Mouse (Mus musculus) heart, postnatal 36 days (tissue): ENCODE measurements around the gene Arf1. TPM values are rescaled to one million over a fixed set of nuclear protein-coding genes. Genes with fewer than 3 reads are reported as not detected.
A peak's percentile ranks its signal among the peaks of the same experiment; 100 is the strongest.

Experiments used
- DNase-seq, 2 experiments: peaks; one replicate each; pipeline ENCODE4 v3.0.0; 2021 to 2022
- intact Hi-C: fragments of 180-260 bp; cut with DNase I; formaldehyde crosslinking; loops from one replicate; pipeline ENCODE4 v1.15.1; 2025
- total RNA-seq, 2 experiments: library from RNA; stranded (reverse); gene quantifications; 2 replicates each; pipeline ENCODE4 v1.2.3; 2021

The Arf1 gene
- 100 to 1,000 TPM; 257 TPM for total RNA-seq

DNA sequence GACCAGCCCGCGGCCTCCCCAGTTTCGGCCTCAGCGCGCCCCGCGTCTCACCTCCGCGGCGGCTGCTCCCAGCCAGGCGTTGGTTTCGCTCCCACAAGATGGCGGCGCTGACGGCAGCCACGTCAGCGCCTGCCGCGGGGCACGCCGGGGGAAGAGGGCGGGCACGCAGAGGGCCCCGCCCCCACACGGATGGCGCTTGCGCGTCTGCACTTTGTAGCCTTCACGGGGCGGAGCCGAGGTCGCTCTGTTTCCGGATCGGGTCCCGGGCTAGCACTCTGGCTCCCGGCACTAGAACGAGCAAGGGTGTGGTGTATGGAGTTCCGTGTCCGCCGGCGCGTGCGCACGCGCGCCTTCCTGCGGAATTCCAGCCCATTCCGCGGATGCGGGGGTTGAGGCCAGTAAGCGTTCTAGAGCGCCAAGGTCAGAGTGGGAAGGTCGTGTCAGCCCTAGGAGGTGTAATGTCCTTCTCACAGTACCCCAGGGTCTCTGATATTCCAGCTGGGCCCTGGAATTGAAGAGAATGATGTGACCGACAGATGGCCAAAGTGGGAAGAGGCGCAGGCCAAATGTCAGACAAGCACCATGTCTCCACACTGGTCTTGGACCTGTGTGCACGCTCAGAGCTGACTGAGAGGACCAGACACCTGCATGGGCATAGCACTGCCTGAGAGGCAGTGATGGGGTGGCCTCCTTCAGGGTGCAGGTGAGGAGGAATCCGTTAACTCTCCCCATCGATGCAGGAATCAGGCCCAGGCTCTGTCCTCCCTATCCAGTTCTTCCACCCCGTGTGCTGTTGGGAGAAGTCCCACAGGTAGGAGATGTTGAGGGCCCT lies at the start of gene Arf1:
Gene Arf1 (minus strand): TSS at position 149 of the 832 bp plus-strand sequence.
- intact Hi-C loops = loop anchor here (2.0 to 5.0 kb wide), 2 partner anchors 36 to 66 kb away; partner anchors contain the start of genes Guk1 and Iba57
- peak; percentile 96 to 98 for DNase-seq

DNA sequence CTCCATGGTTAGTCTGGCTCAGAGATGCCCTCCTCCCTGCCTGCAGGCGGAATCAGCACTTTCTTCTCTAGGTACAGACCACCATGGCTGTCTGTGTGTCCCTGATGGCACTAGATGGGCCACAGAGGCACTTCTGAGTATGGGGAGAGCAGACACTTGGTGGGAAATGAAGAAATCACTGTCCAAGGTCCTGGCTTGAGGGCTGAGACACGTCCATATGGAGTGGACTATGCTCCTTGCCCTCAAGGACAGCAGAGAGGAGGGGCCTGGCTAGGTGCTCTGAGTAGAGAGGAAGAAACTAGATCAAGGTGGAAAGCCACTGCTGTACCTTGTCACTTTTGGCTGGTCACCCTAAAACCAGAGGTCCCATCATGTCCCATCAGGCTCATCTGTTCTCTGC lies 48.8 kb upstream of the Arf1 start:
- no peak for DNase-seq
- intact Hi-C loops = no loop called here

DNA sequence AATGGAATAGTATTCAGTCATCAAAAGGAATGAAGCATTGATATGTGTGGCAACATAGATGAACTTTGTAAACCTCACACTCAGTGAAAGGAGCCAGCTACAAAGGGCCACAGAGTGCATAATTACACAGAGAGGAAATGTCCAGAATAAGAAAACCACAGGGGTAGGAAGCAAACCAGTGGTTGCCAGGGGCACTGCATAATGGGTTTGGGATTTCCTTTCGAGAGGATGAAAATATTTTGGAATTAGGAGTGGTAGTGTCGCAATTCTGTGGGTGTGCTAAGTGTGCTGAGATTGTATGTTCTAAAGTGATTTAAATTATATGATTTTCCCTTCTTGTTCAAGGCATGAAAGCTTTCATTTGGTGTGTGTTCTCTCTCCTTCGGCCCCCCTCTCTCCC lies 46.1 kb upstream of the Arf1 start:
- no peak for DNase-seq

DNA sequence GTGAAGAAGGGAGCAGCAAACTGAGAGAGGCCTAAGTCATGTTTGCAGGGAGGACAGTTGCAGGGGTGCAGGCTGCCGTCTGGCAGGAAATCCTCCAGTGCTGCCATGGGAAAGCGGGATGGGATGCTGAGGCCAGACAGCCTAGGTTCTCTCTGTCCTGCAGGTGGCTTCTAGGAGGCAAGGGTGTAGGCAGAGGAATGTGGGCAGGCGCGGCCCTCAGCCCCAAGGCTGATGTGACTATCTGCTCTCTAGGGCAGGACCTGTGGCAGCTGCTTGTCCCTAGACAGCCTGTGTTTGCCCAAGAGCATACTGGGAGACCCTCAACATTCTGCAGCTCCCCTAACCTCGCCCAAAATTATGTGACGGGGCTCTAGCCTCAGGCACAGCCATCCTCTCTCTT lies 38.7 kb upstream of the Arf1 start:
- intact Hi-C loops = no loop called here
- DNase-seq = no peak

More for the DNA sequence above, 46.1 kb upstream of the Arf1 start:
- intact Hi-C loops = no loop called here

DNA sequence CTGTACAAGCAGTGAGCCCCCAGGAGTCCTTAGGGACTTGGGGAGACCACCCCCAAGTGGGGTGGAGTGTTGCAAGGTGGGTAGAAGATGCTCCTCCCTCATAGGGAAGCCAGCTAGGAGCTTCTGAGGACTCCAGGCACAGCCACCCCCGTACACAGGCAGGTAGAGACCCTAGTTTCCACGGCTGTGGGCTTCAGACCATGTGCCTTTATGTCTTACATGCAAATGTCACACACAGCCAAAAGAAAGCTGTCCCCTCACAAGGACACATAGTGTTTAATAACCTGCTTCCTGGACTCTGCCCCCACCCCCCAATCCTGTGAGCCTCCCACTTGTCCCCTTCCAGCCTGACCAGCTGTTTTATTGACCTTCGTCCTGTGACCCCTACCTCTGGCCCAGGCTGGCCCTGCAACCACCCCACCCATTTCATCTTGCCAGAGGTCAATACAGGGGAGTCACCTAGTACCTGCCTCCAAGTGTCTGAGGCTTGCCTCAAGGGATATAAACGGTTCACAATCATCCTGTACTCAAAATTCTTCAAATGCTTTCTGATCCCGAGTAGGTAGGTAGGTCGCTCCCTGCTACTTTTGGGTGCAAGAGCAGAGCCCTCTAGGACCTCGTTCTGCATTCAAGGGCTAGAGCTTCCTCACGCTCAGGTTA lies 37.2 kb upstream of the Arf1 start:
- intact Hi-C loops = no loop called here
- DNase-seq = no peak

DNA sequence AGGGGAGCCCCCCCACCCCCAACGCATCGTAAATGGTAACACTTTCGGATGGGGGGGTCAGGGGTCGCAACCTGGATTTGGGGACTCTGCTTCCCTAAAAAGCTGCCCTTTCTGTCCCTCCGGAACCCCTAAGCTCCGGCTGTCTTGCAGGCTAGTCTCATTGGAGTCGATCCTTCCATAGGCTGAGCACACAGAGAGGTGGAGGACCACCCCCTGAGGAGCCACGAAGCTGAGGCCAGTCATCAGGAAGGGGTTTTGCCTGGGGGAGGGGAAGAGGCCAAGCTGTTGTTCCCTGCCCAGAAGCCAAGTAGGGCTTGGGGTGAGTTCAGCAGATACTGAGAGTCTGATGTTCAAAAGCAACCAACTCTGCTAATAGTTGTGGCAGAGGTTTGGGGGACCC lies 36.5 kb upstream of the Arf1 start:
- intact Hi-C loops = no loop called here
- no peak for DNase-seq

DNA sequence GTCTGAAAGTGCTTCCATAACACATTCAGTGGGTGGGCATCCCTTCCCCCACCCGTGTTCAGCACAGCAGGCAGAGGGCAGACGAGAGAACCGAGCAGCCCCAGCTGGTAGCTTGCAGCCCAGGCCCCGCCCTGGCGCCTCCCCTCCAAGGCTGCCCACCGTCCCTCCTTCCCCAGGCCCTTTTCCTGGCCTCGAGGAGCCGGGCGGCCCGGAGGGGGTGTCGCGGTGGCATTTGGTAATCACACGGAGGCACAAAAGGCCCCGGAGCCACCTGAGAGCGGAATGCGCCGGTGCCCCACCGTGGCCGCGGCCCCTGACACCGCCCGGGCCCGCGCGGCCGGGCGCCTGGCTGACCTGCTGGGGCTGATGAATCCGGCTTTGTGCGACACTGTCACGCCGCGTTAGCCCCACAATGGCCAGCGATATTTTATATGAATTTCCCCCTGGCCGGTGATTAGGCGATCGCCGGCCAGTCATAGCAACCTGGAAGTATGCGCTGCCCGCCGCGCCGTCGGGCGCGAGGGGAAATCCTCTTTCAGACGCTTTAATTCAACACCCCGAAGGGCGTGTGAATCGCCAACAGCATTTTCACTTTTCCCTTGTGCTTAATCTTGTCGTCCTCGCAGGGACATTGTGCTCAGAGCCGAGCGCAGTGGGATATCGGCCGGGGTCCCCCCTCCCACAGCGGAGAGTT lies 35.9 kb upstream of the Arf1 start:
- intact Hi-C loops = no loop called here
- peak; percentile 14 to 20 for DNase-seq

DNA sequence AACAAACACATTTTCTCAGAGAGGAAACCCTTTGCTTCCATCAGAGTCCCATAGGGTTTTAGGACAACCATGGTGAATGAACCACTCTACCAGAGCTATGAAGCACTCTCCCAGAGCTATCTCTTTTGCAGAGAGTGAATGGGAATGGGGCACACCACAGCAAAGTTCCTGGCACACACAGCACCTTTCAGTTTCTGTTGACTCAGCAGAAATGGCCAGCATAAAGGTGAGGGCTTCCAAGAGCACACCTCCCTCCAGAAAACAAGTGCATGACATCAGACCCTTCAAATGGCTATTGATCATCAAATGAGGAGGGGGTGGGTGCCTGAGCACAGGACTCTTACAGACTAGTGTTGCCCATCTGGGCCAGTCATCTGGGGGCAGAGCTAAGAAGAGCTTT lies 34.2 kb upstream of the Arf1 start:
- DNase-seq = no peak
- intact Hi-C loops = no loop called here

DNA sequence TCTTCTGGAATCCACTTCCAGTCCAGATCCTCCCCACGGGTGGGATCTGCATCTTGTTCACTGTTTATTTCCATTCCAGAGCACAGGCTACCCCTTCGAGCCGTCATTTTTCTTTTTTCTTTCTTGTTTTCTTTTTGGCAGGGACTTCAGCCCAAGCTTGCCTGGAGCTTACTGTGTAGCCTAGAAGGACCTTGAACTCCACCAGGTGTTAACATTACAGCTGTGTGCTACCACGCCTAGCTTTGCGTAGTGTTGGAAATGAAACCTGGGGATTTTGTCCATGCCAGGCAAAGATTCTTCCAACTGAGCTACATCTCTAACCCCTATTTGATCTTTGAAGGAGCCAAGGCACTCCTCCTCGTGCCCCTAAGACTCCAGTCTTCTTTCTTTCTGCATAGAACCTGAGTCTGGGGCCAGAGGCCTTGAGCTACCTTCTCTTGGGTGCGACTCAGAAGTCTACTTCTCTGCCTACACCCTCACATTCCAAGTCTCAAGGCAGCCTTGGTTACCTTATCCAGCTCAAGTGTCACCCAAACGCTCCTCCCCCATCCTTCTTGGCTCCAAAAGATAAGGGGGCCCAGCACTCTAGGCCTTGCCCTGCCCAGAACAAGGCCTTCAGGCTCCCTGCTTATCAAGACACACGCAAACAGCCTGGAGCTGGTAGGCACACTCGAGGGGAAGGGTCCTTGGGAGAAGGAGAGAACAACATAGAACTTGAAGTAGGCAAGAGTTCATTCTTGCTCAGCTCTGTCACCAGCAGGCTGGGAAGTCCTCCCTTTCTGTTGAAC lies 32.8 kb upstream of the Arf1 start:
- no peak for DNase-seq
- intact Hi-C loops = no loop called here

DNA sequence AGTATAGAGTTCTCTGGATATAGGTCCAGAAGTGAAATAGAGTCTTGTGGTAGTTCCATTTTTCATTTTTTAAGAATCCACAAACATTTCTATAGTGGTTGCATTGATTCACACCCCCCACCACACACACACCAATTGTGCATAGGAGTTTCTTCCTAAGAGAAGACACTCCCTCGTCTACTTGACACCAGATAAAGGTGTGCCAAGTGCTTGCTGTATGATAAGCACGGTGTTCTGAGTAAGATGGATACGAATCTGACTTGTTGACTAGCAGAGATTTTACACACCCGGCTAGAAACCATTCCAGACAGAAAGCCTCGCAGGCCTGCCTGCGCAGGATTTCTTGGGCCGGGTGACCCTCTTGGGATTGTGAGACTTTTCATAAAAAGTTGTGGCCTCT lies 31.6 kb upstream of the Arf1 start:
- DNase-seq = no peak
- intact Hi-C loops = no loop called here

DNA sequence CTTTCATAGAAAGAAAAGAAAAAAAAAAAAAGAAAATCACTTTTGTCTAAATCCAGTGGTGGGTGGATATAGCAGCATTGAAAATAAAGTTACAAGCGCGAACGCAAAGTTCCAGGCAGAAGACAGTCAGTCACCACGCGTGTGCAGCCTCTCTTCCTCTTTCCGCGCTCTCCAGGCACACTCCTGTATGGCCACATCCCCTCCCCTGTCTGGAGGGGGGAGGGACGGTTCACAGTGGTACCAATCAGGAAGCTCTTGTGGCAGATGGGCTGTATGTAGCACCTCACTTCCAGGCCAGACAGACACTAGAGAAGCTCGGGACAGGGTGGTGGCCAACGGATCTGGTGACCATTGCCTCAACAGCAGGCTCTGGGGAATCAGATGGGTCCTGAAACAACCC lies 20.0 kb upstream of the Arf1 start:
- intact Hi-C loops = no loop called here
- DNase-seq = no peak

DNA sequence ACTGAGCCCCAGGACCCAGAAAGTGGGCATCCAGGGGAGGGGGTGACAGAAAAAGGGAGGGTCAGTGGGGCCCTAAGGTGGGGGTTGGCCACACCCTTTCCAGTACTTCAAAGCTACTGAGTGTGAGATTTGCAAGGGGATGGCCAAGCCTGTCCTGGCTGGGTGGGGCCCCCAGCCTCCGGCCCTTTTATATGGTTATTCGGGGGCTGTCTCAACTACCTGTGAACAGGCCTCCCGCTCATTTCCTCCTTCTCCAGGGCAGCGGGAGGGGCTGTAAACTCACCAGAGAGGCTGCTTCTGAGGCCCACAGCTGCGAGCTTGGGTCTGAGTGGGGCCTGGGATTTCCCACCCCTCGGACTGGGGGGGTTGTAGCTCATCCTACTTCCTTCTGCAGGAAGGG lies 15.8 kb upstream of the Arf1 start:
- intact Hi-C loops = no loop called here
- DNase-seq = no peak

DNA sequence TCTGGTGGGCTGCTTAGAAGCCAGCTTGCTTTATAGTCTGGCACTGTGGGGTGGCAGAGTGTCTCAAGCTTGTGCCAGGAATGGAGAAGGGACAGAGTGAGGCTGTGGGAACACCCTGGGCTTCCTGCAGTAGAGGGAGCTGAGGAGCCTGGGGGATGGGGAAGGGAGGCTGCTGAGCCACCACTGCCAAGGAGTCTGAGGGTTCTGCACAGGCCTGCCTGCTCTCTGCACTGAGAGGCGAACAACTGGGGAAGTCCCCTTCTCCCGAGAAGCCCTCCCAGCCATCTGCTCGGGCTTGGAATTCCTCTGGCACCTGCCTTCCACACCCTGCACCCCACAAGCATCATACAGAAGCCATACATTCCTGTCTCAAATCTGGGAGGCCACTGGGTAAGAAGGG lies 13.8 kb upstream of the Arf1 start:
- no peak for DNase-seq
- intact Hi-C loops = no loop called here

DNA sequence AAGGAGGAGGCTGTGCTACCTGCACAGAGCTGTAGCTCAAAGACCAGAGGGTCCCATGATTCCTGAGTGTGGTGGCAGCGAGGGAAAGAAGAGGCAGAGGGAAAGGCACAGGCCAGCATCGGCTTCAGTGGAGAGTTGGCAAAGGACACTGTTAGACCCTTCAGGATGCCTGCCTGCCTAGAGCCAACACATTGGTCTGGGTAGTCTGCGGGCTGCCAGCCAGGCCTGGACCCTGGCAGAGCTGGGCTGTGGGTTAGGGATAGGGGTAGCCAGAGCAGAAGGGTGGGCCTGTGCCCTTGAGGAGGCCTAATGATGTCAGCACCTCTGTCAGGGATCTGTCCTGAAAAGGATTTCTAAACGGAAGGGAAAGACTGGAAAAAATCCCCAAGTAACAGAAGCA lies 11.7 kb upstream of the Arf1 start:
- DNase-seq = no peak
- intact Hi-C loops = loop anchor here (2.0 to 5.0 kb wide), 2 partner anchors 59 to 243 kb away; no protein-coding TSS in a partner anchor

DNA sequence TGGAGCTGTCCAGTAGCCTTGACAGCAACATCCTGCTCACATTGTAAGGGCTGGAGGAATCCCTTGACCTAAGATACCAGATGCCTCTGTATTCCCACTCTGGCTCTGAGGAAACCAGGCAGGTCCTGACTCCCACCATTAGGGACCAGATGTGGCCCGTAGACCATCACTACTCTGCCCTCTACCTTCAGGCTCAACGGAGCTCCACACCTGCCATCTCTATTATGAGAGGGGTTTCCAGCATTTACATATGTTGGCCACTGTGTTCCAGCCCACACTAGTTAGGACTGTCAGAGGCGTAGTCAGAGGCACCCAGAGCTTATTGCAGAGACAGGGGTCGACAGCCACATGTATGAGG lies 11.3 kb upstream of the Arf1 start:
- intact Hi-C loops = loop anchor here (2.0 to 5.0 kb wide), 2 partner anchors 59 to 243 kb away; no protein-coding TSS in a partner anchor
- DNase-seq = no peak

DNA sequence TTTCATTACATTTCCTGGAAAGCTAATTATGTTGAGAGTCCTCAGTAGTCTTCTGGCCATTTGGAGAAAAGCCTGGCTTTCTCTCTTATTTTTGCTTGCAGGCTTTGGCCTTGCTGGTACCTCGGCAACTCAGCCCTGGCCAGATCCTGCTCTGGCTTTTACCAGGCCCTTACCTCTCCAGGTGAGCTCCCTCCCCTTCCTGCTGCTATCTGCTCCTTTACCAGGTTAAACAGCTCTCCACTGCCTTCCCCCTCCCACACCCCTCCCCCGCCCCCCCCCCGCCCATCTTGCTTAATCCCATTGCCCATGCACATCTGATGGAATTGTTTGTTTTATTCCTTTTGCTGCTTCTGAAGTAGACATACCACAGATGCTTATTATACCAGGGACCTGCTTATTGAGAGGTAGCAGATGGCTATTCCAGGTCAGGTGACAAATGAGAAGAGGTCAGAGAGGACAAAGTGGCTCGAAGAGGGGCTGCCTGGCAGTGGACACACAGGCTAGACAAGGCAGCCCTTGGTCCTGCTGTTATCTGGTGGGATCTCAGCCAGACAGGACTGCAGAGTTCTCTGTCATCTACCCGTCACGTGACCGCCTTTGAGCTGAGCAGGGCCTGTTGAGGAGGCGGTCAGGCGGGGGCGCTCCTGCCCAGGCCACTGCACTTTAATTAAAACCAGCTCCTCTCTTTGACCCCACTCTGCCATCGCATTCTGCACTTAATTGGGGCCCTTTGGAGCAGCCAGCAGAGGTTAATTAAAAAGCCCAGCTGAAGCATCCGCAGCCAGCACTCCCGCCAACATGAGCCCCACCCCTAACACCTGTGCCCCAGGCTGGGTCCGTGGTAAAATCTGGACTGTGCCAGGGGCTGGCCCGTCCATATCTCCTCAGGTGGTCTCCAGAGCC lies 10.7 kb upstream of the Arf1 start:
- intact Hi-C loops = loop anchor here (2.0 to 5.0 kb wide), 2 partner anchors 60 to 244 kb away; no protein-coding TSS in a partner anchor
- DNase-seq = peak; percentile 43 to 61

DNA sequence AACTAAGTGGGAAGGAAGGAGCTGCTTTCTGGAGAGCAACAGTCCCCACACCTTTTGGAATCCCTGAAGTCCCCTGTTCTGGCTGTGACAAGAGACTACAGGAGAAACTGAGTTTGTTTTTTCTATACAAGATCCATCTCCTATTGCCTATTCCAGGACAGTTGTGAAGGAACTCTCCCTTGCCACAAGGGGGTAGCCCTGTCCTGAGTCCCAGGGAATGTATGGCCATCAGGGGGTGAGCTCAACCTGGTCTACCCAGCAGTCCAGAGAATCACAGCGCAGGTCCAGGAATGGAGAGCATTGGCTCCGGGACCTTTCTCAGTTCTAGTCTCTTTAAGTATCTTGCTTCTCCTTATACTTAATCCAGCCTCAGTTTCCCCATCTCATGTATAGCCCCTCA lies 4.7 kb upstream of the Arf1 start:
- DNase-seq = no peak
- intact Hi-C loops = no loop called here

DNA sequence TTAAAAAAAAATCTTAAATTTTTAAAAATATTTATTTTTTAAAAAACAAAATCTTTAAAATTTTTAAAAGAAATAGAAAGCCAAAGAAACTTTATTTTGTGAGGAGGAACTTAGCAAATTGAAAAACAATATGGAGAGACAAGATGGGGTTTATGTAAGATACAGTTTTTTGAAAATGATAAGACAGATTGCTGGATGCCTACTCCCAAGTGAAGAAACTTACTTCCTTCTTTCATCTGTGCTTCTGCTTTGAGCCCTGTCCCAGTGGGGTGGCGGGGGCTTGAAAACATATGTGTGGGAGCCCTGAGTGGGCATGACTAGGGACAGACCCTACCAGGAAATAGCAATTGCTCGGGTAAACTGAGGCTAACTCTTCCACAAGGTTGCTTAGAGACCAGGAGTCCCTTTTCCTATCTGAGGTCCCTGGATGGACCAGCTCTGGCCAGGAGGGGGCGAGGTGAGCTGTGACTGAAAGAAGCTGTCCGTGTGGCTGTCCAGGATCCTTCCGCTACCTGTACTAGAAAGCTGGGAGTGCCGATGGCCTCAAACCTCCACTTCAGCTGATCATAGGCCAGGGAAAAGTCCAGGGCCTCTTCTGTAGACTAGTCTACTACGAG lies 2.2 kb upstream of the Arf1 start:
- peak; percentile 58 to 66 for DNase-seq
- intact Hi-C loops = no loop called here

DNA sequence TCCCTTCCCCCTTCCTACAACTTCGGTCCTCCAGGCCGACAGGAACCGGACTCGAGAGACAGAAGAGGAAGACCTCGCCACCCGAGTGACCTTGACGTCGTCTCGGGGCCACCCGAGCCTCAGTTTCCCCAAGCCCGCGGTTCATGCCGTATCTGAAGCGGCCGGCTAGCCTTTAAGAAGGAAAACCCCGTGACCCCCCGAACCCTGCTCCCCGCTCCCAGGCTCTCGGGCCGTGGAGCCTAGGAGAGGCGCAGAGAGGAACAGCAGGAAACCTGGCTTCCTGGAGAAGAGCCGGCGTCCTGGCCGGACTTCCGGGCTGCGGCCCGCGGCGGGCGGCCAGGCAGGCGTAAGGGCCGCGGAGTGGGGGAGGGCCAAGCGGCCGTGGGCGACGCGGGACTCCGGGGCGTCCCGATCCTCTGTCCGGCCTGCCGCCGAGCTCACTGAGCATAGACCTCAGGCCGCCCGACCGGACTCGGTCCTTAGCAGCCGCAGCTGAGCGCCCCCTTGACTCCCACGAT lies 407 bp downstream of the Arf1 start:
- intact Hi-C loops = loop anchor here (2.0 to 5.0 kb wide), 3 partner anchors 19 to 65 kb away; partner anchors contain the start of genes 2310033P09Rik, Guk1 and Iba57
- DNase-seq = no peak
